Mouse (Mus musculus): ENCODE measurements around the gene Dusp16. TPM values are rescaled to one million over a fixed set of nuclear protein-coding genes. Genes with fewer than 3 reads are reported as not detected.

Dusp16 gene
- polyA plus RNA-seq, 1 experiment from 2014 or later, result 8.6 TPM

GRCm38 (mm10) chr6:134773292-134773893, 19.0 kb downstream of the Dusp16 start:
- H3K36me3 ChIP-seq (ENCODE audit: control insufficient read depth, insufficient read depth, low read length), result no peaks in the 10 kb centered on the region
- no peak overlapping the region for H3K4me3 ChIP-seq (ENCODE audit: low read depth, low read length)
- TF ChIP-seq CTCF (IDR thresholded peaks at IDR 0.05; ENCODE audit: low read depth), result no peak
- TF ChIP-seq EP300 (optimal IDR thresholded peaks at IDR 0.05), result no peak
- H3K4me2 ChIP-seq (replicated peaks; ENCODE audit: low read depth), result no peak overlapping the region
- H3K27ac ChIP-seq (replicated peaks), result no peak overlapping the region
- H3K27me3 ChIP-seq (ENCODE audit: control insufficient read depth, insufficient read depth, low read length), result no peaks in the 10 kb centered on the region
- no peaks in the 10 kb centered on the region for H3K9me3 ChIP-seq (ENCODE audit: control insufficient read depth, low read length)
- 70% methylated on average over 1 of the region's 1 CpGs for WGBS
- ATAC-seq (ENCODE audit: low FRiP score, low TSS enrichment), result no peak
- DNase-seq (ENCODE audit: low spot score), result no peak
- no peaks in the 10 kb centered on the region for H3K4me1 ChIP-seq (replicated peaks; ENCODE audit: control insufficient read depth, insufficient read depth)
- no peak overlapping the region for H3K9ac ChIP-seq (ENCODE audit: low read length)

DNA sequence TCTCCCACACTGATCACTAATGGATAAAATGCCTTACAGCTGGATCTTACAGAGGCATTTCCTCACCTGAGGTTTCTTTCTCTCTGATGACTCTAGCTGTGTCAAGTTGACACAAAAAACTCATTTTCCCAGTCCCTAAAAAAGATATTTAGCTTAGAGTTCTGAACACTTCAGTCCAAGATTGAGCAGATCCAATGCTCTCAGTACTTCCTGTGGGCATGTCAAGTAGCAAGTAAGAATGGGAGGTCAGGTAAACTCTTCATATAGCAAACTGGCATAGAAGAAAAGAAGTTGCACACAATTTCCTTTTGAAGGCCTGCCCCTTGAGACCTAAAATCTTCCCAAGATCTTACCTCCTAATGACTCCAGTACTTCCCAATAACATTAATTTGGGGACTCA, 22.1 kb downstream of the Dusp16 start:
- Histone ChIP-seq H3K4me2 (replicated peaks; ENCODE audit: low read depth) (no peak overlapping the region), H3K27ac (replicated peaks) (no peak overlapping the region), H3K4me3 (ENCODE audit: low read depth, low read length) (no peak overlapping the region), H3K9me3 (ENCODE audit: control insufficient read depth, low read length) (no peaks in the 10 kb centered on the region), H3K9ac (ENCODE audit: low read length) (no peak overlapping the region), H3K27me3 (ENCODE audit: control insufficient read depth, insufficient read depth, low read length) (no peaks in the 10 kb centered on the region), H3K36me3 (ENCODE audit: control insufficient read depth, insufficient read depth, low read length) (no peaks in the 10 kb centered on the region), H3K4me1 (replicated peaks; ENCODE audit: control insufficient read depth, insufficient read depth) (no peaks in the 10 kb centered on the region)
- DNase-seq (ENCODE audit: low spot score), result no peak
- no peak for TF ChIP-seq CTCF (IDR thresholded peaks at IDR 0.05; ENCODE audit: low read depth)
- TF ChIP-seq EP300 (optimal IDR thresholded peaks at IDR 0.05), result no peak
- ATAC-seq (ENCODE audit: low FRiP score, low TSS enrichment), result no peak

DNA sequence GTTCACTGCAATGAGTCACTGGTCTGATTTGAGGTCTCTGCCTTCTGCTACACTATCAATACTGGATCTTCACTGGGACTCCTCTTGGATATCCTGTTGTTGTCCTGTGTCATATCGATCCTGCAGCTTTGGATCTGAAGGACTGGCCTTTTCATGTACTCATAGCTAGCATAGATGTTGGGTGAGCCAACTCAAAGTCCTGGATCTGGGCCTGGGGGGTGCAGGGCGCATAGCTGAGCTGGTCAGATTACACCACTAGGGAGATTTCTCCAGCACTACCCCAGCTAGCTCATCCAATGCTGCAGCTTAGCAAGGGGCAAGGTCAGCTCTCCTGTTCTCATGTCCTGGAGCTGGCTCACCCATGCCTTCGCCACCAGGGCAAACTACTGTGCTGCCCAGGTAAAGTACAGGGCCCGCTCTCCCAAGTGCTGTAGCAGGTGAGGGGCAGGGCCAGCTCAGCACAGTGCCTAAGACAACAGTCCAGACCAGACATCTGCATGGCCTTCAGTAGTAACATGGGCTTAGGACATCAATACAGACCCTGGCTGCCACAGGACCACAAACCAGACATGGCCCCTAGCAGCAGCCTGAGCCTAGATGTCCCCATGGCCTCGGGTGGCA, 27.9 kb downstream of the Dusp16 start:
- H3K36me3 ChIP-seq (ENCODE audit: control insufficient read depth, insufficient read depth, low read length), result peaks cover 3% of the 10 kb centered on the region; the same call in 1 of the 2 replicates
- H3K4me1 ChIP-seq (replicated peaks; ENCODE audit: control insufficient read depth, insufficient read depth), result no peaks in the 10 kb centered on the region; the same call in 1 of the 2 replicates
- 92% methylated on average over 5 of the region's 5 CpGs for WGBS
- TF ChIP-seq CTCF (IDR thresholded peaks at IDR 0.05; ENCODE audit: low read depth) (no peak), EP300 (optimal IDR thresholded peaks at IDR 0.05) (no peak)
- no peak overlapping the region for H3K4me2 ChIP-seq (replicated peaks; ENCODE audit: low read depth)
- no peak for ATAC-seq (ENCODE audit: low FRiP score, low TSS enrichment)
- no peak overlapping the region for H3K27ac ChIP-seq (replicated peaks)
- no peak overlapping the region for H3K4me3 ChIP-seq (ENCODE audit: low read depth, low read length)
- no peaks in the 10 kb centered on the region for H3K27me3 ChIP-seq (ENCODE audit: control insufficient read depth, insufficient read depth, low read length)
- no peaks in the 10 kb centered on the region for H3K9me3 ChIP-seq (ENCODE audit: control insufficient read depth, low read length)
- no peak overlapping the region for H3K9ac ChIP-seq (ENCODE audit: low read length)
- DNase-seq (ENCODE audit: low spot score), result no peak

GRCm38 (mm10) chr6:134763436-134763835, 29.0 kb downstream of the Dusp16 start:
- Histone ChIP-seq H3K4me1 (replicated peaks; ENCODE audit: control insufficient read depth, insufficient read depth) (no peaks in the 10 kb centered on the region; the same call in 1 of the 2 replicates), H3K9me3 (ENCODE audit: control insufficient read depth, low read length) (no peaks in the 10 kb centered on the region), H3K4me2 (replicated peaks; ENCODE audit: low read depth) (no peak overlapping the region), H3K9ac (ENCODE audit: low read length) (no peak overlapping the region), H3K36me3 (ENCODE audit: control insufficient read depth, insufficient read depth, low read length) (peaks cover 3% of the 10 kb centered on the region; the same call in 1 of the 2 replicates), H3K27ac (replicated peaks) (no peak overlapping the region), H3K27me3 (ENCODE audit: control insufficient read depth, insufficient read depth, low read length) (no peaks in the 10 kb centered on the region), H3K4me3 (ENCODE audit: low read depth, low read length) (no peak overlapping the region)
- no peak for DNase-seq (ENCODE audit: low spot score)
- WGBS, result 85% methylated on average over 1 of the region's 1 CpGs
- no peak for TF ChIP-seq CTCF (IDR thresholded peaks at IDR 0.05; ENCODE audit: low read depth)
- TF ChIP-seq EP300 (optimal IDR thresholded peaks at IDR 0.05), result no peak
- ATAC-seq (ENCODE audit: low FRiP score, low TSS enrichment), result no peak

- Histone ChIP-seq H3K4me2 (replicated peaks; ENCODE audit: low read depth) (no peak overlapping the region), H3K4me1 (replicated peaks; ENCODE audit: control insufficient read depth, insufficient read depth) (no peaks in the 10 kb centered on the region; the same call in 1 of the 2 replicates), H3K27me3 (ENCODE audit: control insufficient read depth, insufficient read depth, low read length) (no peaks in the 10 kb centered on the region), H3K4me3 (ENCODE audit: low read depth, low read length) (no peak overlapping the region), H3K27ac (replicated peaks) (no peak overlapping the region), H3K9me3 (ENCODE audit: control insufficient read depth, low read length) (no peaks in the 10 kb centered on the region), H3K36me3 (ENCODE audit: control insufficient read depth, insufficient read depth, low read length) (peaks cover 3% of the 10 kb centered on the region; the same call in 1 of the 2 replicates), H3K9ac (ENCODE audit: low read length) (no peak overlapping the region)
- DNase-seq (ENCODE audit: low spot score) (no peak), ATAC-seq (ENCODE audit: low FRiP score, low TSS enrichment) (no peak)
- TF ChIP-seq EP300 (optimal IDR thresholded peaks at IDR 0.05) (no peak), CTCF (IDR thresholded peaks at IDR 0.05; ENCODE audit: low read depth) (no peak)
- WGBS, result 56% methylated on average over 2 of the region's 2 CpGs
Measured at GRCm38 (mm10) chr6:134761808-134762207, 30.6 kb downstream of the Dusp16 start.

DNA sequence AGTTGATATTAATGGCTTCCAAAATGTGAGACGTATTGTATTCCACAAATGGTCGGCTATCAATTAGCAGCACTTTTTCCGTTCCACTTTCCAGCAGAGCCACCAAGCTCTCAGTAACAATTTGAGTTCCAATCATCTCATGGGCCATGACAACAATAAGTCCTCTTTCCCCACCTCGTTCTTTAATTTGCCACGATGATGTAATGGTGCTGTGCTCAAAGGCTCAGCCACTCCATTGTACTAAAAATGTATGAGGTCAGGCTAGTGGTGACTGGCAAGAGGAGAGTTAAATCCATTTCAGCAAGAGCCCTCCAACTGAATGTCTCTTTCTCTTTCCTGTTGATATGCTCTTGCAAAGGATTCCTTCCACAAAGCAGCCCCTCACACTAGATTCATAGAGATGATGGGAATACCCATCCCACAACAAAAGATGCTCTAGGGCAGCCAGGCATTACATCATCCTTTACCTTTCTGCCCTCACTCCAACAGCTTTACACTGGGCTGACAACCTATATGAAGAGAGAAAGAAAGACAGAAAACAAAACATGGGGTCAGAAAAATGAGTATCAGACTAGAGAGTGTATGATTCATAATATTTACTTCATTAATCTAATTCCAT, 31.4 kb downstream of the Dusp16 start:
- 86% methylated on average over 5 of the region's 5 CpGs for WGBS
- ATAC-seq (ENCODE audit: low FRiP score, low TSS enrichment) (no peak), DNase-seq (ENCODE audit: low spot score) (no peak)
- H3K36me3 ChIP-seq (ENCODE audit: control insufficient read depth, insufficient read depth, low read length), result peaks cover 3% of the 10 kb centered on the region; the same call in 1 of the 2 replicates
- H3K9ac ChIP-seq (ENCODE audit: low read length), result no peak overlapping the region
- no peaks in the 10 kb centered on the region; the same call in 1 of the 2 replicates for H3K4me1 ChIP-seq (replicated peaks; ENCODE audit: control insufficient read depth, insufficient read depth)
- H3K9me3 ChIP-seq (ENCODE audit: control insufficient read depth, low read length), result no peaks in the 10 kb centered on the region
- no peak overlapping the region for H3K4me2 ChIP-seq (replicated peaks; ENCODE audit: low read depth)
- H3K27me3 ChIP-seq (ENCODE audit: control insufficient read depth, insufficient read depth, low read length), result no peaks in the 10 kb centered on the region
- H3K4me3 ChIP-seq (ENCODE audit: low read depth, low read length), result no peak overlapping the region
- TF ChIP-seq CTCF (IDR thresholded peaks at IDR 0.05; ENCODE audit: low read depth) (no peak), EP300 (optimal IDR thresholded peaks at IDR 0.05) (no peak)
- H3K27ac ChIP-seq (replicated peaks), result no peak overlapping the region

Data from stomach, postnatal 0 days (tissue).